Mouse (Mus musculus): ENCODE measurements around the gene Piezo1. TPM values are rescaled to one million over a fixed set of nuclear protein-coding genes. Genes with fewer than 3 reads are reported as not detected.

Gene Piezo1
- polyA plus RNA-seq, 1 experiment from 2014 or later = 45.8 TPM

GRCm38 (mm10) chr8:122517541-122518190, 33.5 kb downstream of the Piezo1 start:
- Histone ChIP-seq H3K36me3 (ENCODE audit: control insufficient read depth, insufficient read depth, low read length) (peaks cover 10% of the 10 kb centered on the region), H3K9me3 (ENCODE audit: control insufficient read depth, low read length) (no peaks in the 10 kb centered on the region), H3K27me3 (replicated peaks; ENCODE audit: control insufficient read depth, insufficient read depth, low read length) (no peaks in the 10 kb centered on the region), H3K27ac (ENCODE audit: low read depth, low read length) (peak overlapping the region; percentile 66), H3K4me3 (ENCODE audit: low read depth, low read length) (no peak overlapping the region), H3K4me2 (no peak overlapping the region; the same call in 1 of the 2 replicates), H3K4me1 (replicated peaks; ENCODE audit: control insufficient read depth, insufficient read depth, low read length) (peaks cover 58% of the 10 kb centered on the region), H3K9ac (ENCODE audit: low read depth, low read length) (0 out of 2 replicates have a peak overlapping the region, but pooled peaks have one; percentile 34)
- ATAC-seq (replicated peaks; ENCODE audit: low FRiP score) (peak; percentile 16; the same call in 1 of the 2 replicates), DNase-seq (ENCODE audit: low spot score) (no peak)
- 25% methylated on average over 6 of the region's 6 CpGs for WGBS

- H3K27me3 ChIP-seq (replicated peaks; ENCODE audit: control insufficient read depth, insufficient read depth, low read length) = no peaks in the 10 kb centered on the region
- peaks cover 59% of the 10 kb centered on the region for H3K4me1 ChIP-seq (replicated peaks; ENCODE audit: control insufficient read depth, insufficient read depth, low read length)
- no peaks in the 10 kb centered on the region for H3K9me3 ChIP-seq (ENCODE audit: control insufficient read depth, low read length)
- WGBS = 91% methylated on average over 14 of the region's 14 CpGs
- ATAC-seq (replicated peaks; ENCODE audit: low FRiP score) = no peak
- no peak overlapping the region for H3K4me3 ChIP-seq (ENCODE audit: low read depth, low read length)
- H3K4me2 ChIP-seq = no peak overlapping the region
- no peak for DNase-seq (ENCODE audit: low spot score)
- no peak overlapping the region for H3K9ac ChIP-seq (ENCODE audit: low read depth, low read length)
- H3K36me3 ChIP-seq (ENCODE audit: control insufficient read depth, insufficient read depth, low read length) = peaks cover 19% of the 10 kb centered on the region
- no peak overlapping the region for H3K27ac ChIP-seq (ENCODE audit: low read depth, low read length)
Observed at GRCm38 (mm10) chr8:122515699-122516098, 35.4 kb downstream of the Piezo1 start.

GRCm38 (mm10) chr8:122512392-122512791, 38.7 kb downstream of the Piezo1 start:
- H3K27me3 ChIP-seq (replicated peaks; ENCODE audit: control insufficient read depth, insufficient read depth, low read length) = no peaks in the 10 kb centered on the region
- no peak overlapping the region for H3K4me2 ChIP-seq
- peaks cover 27% of the 10 kb centered on the region for H3K4me1 ChIP-seq (replicated peaks; ENCODE audit: control insufficient read depth, insufficient read depth, low read length)
- H3K27ac ChIP-seq (ENCODE audit: low read depth, low read length) = no peak overlapping the region; the same call in 1 of the 2 replicates
- peaks cover 23% of the 10 kb centered on the region for H3K36me3 ChIP-seq (ENCODE audit: control insufficient read depth, insufficient read depth, low read length)
- WGBS = 84% methylated on average over 7 of the region's 7 CpGs
- H3K9me3 ChIP-seq (ENCODE audit: control insufficient read depth, low read length) = no peaks in the 10 kb centered on the region
- H3K9ac ChIP-seq (ENCODE audit: low read depth, low read length) = no peak overlapping the region
- ATAC-seq (replicated peaks; ENCODE audit: low FRiP score) = no peak
- DNase-seq (ENCODE audit: low spot score) = no peak
- H3K4me3 ChIP-seq (ENCODE audit: low read depth, low read length) = no peak overlapping the region

- no peak for DNase-seq (ENCODE audit: low spot score)
- no peaks in the 10 kb centered on the region for H3K27me3 ChIP-seq (replicated peaks; ENCODE audit: control insufficient read depth, insufficient read depth, low read length)
- WGBS = 81% methylated on average over 16 of the region's 16 CpGs
- no peaks in the 10 kb centered on the region for H3K9me3 ChIP-seq (ENCODE audit: control insufficient read depth, low read length)
- H3K36me3 ChIP-seq (ENCODE audit: control insufficient read depth, insufficient read depth, low read length) = peaks cover 24% of the 10 kb centered on the region
- no peak overlapping the region for H3K9ac ChIP-seq (ENCODE audit: low read depth, low read length)
- H3K4me1 ChIP-seq (replicated peaks; ENCODE audit: control insufficient read depth, insufficient read depth, low read length) = peaks cover 19% of the 10 kb centered on the region
- no peak overlapping the region for H3K4me2 ChIP-seq
- H3K27ac ChIP-seq (ENCODE audit: low read depth, low read length) = peak overlapping the region; percentile 43; the same call in 1 of the 2 replicates
- no peak overlapping the region for H3K4me3 ChIP-seq (ENCODE audit: low read depth, low read length)
- ATAC-seq (replicated peaks; ENCODE audit: low FRiP score) = no peak
Observed at GRCm38 (mm10) chr8:122511552-122511951, 39.6 kb downstream of the Piezo1 start.

- DNase-seq (ENCODE audit: low spot score) (peak; percentile 79), ATAC-seq (replicated peaks; ENCODE audit: low FRiP score) (peak; percentile 40; the same call in 1 of the 2 replicates)
- Histone ChIP-seq H3K27me3 (replicated peaks; ENCODE audit: control insufficient read depth, insufficient read depth, low read length) (no peaks in the 10 kb centered on the region), H3K27ac (ENCODE audit: low read depth, low read length) (no peak overlapping the region), H3K4me1 (replicated peaks; ENCODE audit: control insufficient read depth, insufficient read depth, low read length) (no peaks in the 10 kb centered on the region), H3K4me2 (no peak overlapping the region), H3K9me3 (ENCODE audit: control insufficient read depth, low read length) (no peaks in the 10 kb centered on the region), H3K36me3 (ENCODE audit: control insufficient read depth, insufficient read depth, low read length) (peaks cover 55% of the 10 kb centered on the region), H3K4me3 (ENCODE audit: low read depth, low read length) (no peak overlapping the region), H3K9ac (ENCODE audit: low read depth, low read length) (no peak overlapping the region)
- 39% methylated on average over 10 of the region's 10 CpGs for WGBS
Observed at GRCm38 (mm10) chr8:122500856-122501255, 50.3 kb downstream of the Piezo1 start.

GRCm38 (mm10) chr8:122497912-122498311, 53.2 kb downstream of the Piezo1 start:
- Histone ChIP-seq H3K9me3 (ENCODE audit: control insufficient read depth, low read length) (no peaks in the 10 kb centered on the region), H3K36me3 (ENCODE audit: control insufficient read depth, insufficient read depth, low read length) (peaks cover 62% of the 10 kb centered on the region), H3K9ac (ENCODE audit: low read depth, low read length) (no peak overlapping the region), H3K27ac (ENCODE audit: low read depth, low read length) (no peak overlapping the region), H3K4me1 (replicated peaks; ENCODE audit: control insufficient read depth, insufficient read depth, low read length) (no peaks in the 10 kb centered on the region), H3K4me3 (ENCODE audit: low read depth, low read length) (no peak overlapping the region), H3K27me3 (replicated peaks; ENCODE audit: control insufficient read depth, insufficient read depth, low read length) (no peaks in the 10 kb centered on the region), H3K4me2 (no peak overlapping the region)
- WGBS = 75% methylated on average over 17 of the region's 17 CpGs
- ATAC-seq (replicated peaks; ENCODE audit: low FRiP score) (0 out of 2 replicates have a peak, but pooled peaks have one; percentile 30), DNase-seq (ENCODE audit: low spot score) (no peak)

GRCm38 (mm10) chr8:122497016-122497734, 54.0 kb downstream of the Piezo1 start:
- no peak overlapping the region for H3K4me2 ChIP-seq
- ATAC-seq (replicated peaks; ENCODE audit: low FRiP score) = no peak
- H3K27me3 ChIP-seq (replicated peaks; ENCODE audit: control insufficient read depth, insufficient read depth, low read length) = no peaks in the 10 kb centered on the region
- no peak overlapping the region for H3K27ac ChIP-seq (ENCODE audit: low read depth, low read length)
- 84% methylated on average over 12 of the region's 12 CpGs for WGBS
- no peaks in the 10 kb centered on the region for H3K9me3 ChIP-seq (ENCODE audit: control insufficient read depth, low read length)
- H3K9ac ChIP-seq (ENCODE audit: low read depth, low read length) = no peak overlapping the region
- H3K4me3 ChIP-seq (ENCODE audit: low read depth, low read length) = no peak overlapping the region
- DNase-seq (ENCODE audit: low spot score) = no peak
- no peaks in the 10 kb centered on the region for H3K4me1 ChIP-seq (replicated peaks; ENCODE audit: control insufficient read depth, insufficient read depth, low read length)
- H3K36me3 ChIP-seq (ENCODE audit: control insufficient read depth, insufficient read depth, low read length) = peaks cover 66% of the 10 kb centered on the region

GRCm38 (mm10) chr8:122488387-122488786, 62.7 kb downstream of the Piezo1 start:
- no peaks in the 10 kb centered on the region for H3K4me1 ChIP-seq (replicated peaks; ENCODE audit: control insufficient read depth, insufficient read depth, low read length)
- WGBS = 94% methylated on average over 9 of the region's 9 CpGs
- no peak overlapping the region for H3K4me2 ChIP-seq
- ATAC-seq (replicated peaks; ENCODE audit: low FRiP score) = no peak
- H3K27ac ChIP-seq (ENCODE audit: low read depth, low read length) = no peak overlapping the region
- H3K4me3 ChIP-seq (ENCODE audit: low read depth, low read length) = no peak overlapping the region
- H3K9me3 ChIP-seq (ENCODE audit: control insufficient read depth, low read length) = no peaks in the 10 kb centered on the region
- H3K9ac ChIP-seq (ENCODE audit: low read depth, low read length) = no peak overlapping the region
- H3K36me3 ChIP-seq (ENCODE audit: control insufficient read depth, insufficient read depth, low read length) = peaks cover 90% of the 10 kb centered on the region
- DNase-seq (ENCODE audit: low spot score) = no peak
- no peaks in the 10 kb centered on the region for H3K27me3 ChIP-seq (replicated peaks; ENCODE audit: control insufficient read depth, insufficient read depth, low read length)

Measured in liver, embryonic 11.5 days (tissue).